Mouse (Mus musculus) spleen, embryonic (tissue): Measurements from ENCODE around the gene Ccl4.

Experiments used
- CTCF ChIA-PET: fragments of 350-600 bp; sonication (Branson Sonifier 250); formaldehyde crosslinking; loops from one replicate; lab custom pipeline; 2022; lab: Charles Lee

Ccl4 gene

DNA sequence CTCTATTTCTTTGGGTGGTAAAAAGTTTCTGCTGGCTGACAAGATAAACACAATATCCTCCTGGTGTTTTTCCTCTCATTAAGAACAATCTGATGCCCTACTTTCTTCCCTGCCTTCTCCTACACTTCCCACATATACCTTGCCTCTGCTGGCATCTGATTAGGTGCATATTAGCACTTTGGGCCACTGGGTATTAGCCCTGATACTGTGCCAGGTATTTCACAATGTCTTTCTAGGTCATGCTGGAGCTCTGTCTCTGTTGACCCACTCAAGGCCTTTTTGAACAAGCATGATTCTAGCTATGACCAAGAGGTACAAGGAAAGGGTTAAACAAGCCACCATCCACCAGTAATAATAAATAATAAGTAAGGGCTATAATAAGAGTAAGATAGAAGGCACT lies 9.4 kb downstream of the Ccl4 start:
- CTCF ChIA-PET: interaction anchor here (0.5 kb wide), 1 partner anchor 9 kb away, joined by 3 read pairs; no protein-coding TSS in a partner anchor

DNA sequence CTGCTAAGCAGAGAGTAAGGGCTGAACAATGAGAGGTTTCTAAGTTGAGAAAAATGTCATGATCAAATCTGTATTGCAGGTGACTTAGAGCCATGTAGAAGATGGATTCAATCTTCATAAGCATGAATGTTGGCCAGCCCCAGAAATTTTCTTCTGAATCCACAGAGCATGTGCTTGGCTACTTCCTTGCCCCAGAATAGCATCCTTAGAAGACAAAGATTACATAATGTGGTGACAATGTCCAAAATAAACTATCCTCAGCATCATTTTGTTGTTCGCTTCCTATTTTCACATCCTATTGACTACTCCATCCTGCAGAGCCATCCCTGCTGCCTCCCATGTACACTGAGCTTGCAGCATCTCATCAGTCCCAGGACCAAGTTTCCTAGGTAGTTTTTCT lies 13.3 kb downstream of the Ccl4 start:
- CTCF ChIA-PET: no interaction called here

DNA sequence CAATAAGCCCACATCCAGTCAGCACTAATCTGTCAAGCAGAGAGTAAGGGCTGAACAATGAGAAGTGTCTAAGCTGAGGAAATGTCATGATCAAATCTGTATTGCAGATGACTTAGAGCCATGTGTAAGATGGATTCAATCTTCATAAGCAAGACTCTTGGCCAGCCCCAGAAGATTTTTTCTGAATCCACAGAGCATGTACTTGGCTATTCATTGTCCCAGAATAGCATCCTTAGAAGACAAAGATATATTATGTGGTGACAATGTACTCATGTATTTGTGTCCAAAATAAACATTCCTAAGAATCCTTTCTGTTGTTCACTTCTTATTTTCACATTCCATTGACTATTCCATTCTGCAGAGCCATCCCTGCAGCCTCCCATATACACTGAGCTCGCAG lies 27.5 kb downstream of the Ccl4 start:
- CTCF ChIA-PET: no interaction called here

DNA sequence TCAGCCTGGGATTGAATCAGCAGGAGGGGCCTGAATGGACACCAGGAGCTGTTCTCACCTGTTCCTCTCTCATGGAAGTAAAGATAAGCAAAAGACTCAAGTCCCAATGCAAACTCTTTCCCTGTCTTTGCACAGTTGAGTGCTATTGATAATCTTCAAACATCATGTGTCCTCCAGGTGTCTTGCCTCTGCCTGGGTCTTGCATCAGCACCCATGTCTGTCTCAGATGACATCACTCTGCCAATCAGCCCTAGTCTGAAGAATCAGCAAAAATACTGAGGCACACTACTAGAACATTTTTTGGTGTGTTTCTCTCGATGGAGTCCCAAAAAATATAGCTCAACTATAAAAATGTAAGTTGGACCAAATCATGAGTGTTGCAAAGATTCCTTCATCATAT lies 29.6 kb downstream of the Ccl4 start:
- CTCF ChIA-PET: no interaction called here

DNA sequence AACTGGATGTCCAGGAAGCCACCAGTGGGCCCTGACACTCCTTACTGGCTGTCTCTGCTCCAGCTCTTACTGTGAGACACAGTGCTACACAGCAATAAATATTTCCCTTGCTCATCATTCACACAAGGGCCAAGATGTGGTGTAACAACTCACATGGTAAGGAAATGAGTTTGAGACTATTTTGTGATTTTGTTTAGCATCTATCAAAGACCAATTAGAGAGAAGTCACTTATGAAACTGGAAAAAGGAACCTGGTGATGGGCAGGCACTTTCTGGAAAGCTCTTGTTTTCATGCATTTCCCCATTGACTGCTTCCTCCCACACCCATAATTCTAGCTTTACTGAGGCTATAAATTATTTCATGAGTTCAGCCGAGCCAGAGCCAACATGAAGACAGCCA lies 41.3 kb downstream of the Ccl4 start, which contains the start of gene Wfdc17:
Gene Wfdc17 (plus strand): TSS at position 287 of the 400 bp plus-strand sequence.
- CTCF ChIA-PET: interaction anchor here (0.6 to 0.7 kb wide), 2 partner anchors 26 to 98 kb away, joined by 4 to 5 read pairs; no protein-coding TSS in a partner anchor

DNA sequence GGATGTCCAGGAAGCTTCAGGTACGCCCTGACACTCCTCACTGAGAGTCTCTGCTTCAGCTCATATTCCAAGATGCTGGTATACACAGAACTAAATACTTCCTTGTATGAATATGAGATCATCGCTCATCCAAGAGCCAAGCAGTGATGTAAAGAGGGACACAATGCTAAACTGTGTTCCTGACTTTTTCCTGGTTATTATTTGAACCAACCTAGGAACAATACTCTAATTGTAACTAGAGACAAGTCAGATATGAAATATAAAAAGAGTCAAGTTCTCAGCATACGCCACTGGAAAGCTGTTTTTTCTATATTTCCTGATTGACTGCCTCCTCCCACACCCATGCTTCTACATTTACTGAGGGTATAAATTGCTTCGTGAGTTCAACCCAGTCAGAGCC lies 46.3 kb downstream of the Ccl4 start, which contains the start of gene Wfdc18:
Gene Wfdc18 (plus strand): TSS at position 301 of the 400 bp plus-strand sequence.
- CTCF ChIA-PET: interaction anchor here (0.6 kb wide), 1 partner anchor 17 kb away, joined by 7 read pairs; no protein-coding TSS in a partner anchor

- CTCF ChIA-PET: no interaction called here
These were observed 47.3 kb downstream of the Ccl4 start for GRCm38 (mm10) chr11:83709683-83710082.

- CTCF ChIA-PET: no interaction called here
These were observed 50.3 kb downstream of the Ccl4 start for GRCm38 (mm10) chr11:83712671-83713070.

DNA sequence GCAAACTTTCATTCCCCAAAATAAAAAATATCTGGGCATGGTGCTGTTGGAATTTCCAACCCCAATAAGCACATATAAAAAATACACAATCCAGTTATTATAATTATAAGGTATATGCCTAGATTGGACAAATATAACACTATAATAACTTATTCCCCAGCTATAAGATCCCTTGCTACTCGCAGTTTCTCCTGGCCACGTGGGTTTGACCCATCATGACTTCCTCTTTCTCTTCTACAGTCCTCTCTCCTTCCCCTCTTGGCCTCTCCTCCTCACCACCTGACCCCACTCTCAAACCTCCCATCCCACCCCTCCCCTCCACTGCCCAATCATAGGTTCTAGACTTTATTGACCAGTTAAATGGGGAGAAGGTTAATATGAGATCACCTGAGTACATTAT lies 51.5 kb downstream of the Ccl4 start:
- CTCF ChIA-PET: no interaction called here
